Mouse (Mus musculus) adrenal gland, postnatal 36 days (tissue): ENCODE data around the gene Hck. TPM values are rescaled to one million over a fixed set of nuclear protein-coding genes. Genes with fewer than 3 reads are reported as not detected.

ENCODE experiments used
- DNase-seq, 2 experiments: peaks; one replicate each; pipeline ENCODE4 v3.0.0; 2021; ENCODE audit warnings: mixed read lengths in 1 of 2
- total RNA-seq, 2 experiments: library from RNA; stranded (reverse); gene quantifications; 2 replicates each; pipeline ENCODE4 v1.2.3; 2021

Hck gene
- total RNA-seq, 2 experiments from 2014 or later, result 2.7 to 2.9 TPM

GRCm38 (mm10) chr2:153090551-153091165, 17.6 kb upstream of the Hck start:
- DNase-seq, result peak in 1 of 2 experiments; percentile 30

DNA sequence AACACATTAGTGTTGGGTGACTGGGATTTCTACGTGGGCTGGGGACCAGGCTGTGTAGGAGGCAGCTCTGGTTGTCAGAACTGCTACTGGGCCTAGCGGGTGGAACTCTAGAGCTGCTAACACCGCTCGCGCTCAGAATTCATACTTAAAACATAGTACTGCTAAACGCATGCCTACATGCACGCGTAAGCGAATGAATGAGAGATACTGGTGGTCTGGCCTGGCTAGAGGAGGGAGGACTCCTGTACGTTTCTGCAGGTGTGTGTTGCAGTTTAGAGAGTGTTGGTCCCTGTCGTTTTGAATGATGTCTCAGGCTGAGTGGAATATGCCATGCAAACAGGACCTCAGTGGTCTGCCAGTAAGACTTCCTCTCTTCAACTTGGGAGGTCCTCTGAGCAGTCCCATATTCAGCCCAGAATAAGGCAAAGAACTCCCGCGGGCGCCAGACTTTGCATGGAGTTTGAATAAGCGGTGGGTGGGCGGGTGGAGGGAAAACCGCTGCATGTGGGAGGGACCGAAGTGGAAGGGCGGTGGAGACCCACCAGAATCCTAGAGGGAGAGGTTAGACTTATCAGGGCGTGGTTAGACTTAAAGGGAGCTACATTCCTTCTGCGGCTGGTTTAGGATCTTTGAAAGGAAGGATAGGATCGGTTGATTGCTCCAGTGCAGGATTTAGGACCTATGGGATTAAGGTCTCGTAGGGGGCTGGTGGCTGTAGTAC, 1.1 kb upstream of the Hck start:
- no peak for DNase-seq

- no peak for DNase-seq
Observed at GRCm38 (mm10) chr2:153107802-153108201, 466 bp upstream of the Hck start.

- DNase-seq, result no peak
Observed at GRCm38 (mm10) chr2:153109596-153109995, 1.3 kb downstream of the Hck start.

- DNase-seq, result no peak
Observed at GRCm38 (mm10) chr2:153111298-153111697, 3.0 kb downstream of the Hck start.

DNA sequence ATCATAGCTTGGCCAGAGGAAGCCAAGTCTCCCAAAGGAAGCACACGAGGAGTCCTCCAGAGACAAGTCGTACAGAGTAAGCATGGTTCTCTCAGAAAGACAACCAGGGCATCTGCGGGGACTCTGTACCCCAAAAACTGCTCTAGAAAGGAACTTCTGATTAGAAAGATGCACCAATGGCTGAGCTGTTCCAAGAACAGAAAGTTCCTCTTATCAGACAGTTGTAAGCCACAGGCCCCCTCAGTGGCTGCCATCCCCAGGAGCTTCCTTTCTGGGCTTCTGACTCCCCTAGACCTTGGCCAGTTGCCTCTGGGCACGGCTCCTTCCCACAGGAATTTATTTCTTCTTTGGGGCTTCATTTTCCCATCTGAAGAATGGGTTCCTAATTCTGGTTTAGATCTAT, 7.4 kb downstream of the Hck start:
- DNase-seq, result no peak

GRCm38 (mm10) chr2:153117051-153117486, 8.8 kb downstream of the Hck start:
- peak in 1 of 2 experiments; percentile 22 for DNase-seq

- DNase-seq, result no peak
Observed at GRCm38 (mm10) chr2:153119488-153119887, 11.2 kb downstream of the Hck start.

GRCm38 (mm10) chr2:153120126-153120525, 11.9 kb downstream of the Hck start:
- DNase-seq, result no peak

DNA sequence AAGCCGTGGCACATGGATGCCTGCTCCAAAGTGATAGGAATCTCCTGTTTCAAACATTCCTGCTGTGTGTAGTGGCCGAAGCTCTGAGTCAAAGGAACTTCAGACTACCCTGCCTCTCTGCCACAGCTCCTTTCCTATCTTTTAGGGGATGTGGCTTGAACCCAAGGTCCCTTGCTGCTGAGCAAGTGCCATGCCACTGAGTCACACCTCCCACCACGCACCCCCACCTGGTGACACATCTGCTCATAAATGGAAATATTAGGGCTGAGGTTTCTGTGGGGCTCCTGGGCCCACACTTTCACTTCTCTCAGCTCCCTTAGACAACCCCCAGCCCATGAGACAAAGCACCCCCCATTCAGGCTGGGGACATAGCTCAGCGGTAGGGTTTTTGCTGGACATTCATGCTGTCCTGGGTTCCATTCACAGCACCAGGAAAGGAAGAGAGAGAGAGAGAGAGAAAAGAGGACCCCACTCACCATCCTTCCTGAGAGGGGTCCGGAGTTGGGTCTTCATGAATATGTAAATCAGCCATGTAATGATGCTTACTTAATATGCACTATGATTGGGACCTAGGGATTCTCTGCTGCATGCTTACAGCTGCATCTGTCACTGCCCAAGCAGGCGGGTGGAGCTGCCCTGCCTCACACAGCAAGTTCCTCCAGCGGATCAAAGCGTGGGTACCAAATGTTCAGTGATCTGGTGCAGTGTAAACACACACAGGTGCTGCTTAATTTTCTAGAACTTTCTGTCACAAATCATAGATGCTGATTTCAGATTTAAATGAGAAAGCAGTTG, 13.8 kb downstream of the Hck start:
- DNase-seq, result peak; percentile 67 to 77

- DNase-seq, result no peak
Observed at GRCm38 (mm10) chr2:153122701-153123100, 14.4 kb downstream of the Hck start.

DNA sequence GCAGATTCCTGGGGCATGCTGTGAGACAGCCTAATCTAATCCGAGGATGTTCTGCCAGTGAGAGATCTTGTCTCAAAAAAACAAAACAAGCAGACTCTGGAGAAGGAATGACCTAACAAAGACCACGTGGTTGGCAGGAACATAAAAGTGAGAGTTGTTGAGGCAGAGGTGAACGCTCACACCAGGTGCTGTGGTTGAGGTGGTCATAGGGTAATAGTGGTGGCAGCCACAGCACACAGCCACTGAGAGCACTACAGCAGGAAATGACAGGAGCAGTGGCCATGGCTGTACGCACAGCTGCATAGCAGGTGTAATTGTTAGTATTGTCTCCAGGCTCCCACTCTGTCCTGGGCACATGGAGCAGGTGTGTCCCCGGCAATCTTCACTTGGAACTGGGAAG, 17.6 kb downstream of the Hck start:
- DNase-seq, result no peak

DNA sequence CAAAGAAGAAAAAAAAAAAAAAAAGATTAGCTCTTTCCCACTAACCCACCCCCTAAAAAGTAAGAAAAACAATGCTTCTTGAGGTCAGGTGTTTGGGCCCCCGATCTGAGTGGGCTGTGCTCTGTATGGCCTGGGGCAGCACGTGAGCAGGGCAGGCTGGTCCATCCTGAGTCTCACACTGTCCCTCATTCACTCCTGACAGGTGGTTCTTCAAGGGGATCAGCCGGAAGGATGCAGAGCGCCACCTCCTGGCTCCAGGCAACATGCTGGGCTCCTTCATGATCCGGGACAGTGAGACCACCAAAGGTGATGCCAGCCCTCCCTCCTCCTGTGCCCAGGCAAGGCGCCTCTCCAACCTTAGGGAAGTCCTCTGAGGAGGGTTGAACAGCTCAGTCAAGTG, 22.8 kb downstream of the Hck start:
- DNase-seq, result peak; percentile 16 to 38

GRCm38 (mm10) chr2:153134237-153134636, 26.0 kb downstream of the Hck start:
- DNase-seq, result no peak

DNA sequence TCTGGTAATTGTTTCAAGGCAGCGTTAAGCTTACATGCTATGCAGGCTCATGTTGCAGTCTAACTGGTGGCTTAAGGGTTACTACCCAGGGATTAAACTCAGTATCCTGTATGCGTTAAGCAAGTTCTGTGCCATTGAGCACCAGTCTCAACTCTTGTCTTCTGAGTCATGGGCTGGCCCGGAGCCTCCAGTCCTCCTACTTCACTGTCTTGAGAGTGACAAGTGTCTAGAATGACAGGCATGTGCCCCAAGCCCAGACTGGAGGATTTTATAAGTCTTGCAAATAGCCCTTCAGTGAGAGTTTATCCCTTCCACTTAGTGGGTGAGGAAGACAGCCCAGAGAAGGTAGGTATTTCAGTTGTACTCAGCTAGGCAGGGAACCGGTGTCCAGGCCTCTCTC, 27.9 kb downstream of the Hck start:
- no peak for DNase-seq

GRCm38 (mm10) chr2:153139158-153139557, 30.9 kb downstream of the Hck start:
- no peak for DNase-seq

GRCm38 (mm10) chr2:153139996-153140613, 31.8 kb downstream of the Hck start:
- DNase-seq, result peak; percentile 19 to 29

- DNase-seq, result peak; percentile 45 to 70
Observed at GRCm38 (mm10) chr2:153142620-153143199, 34.4 kb downstream of the Hck start.

DNA sequence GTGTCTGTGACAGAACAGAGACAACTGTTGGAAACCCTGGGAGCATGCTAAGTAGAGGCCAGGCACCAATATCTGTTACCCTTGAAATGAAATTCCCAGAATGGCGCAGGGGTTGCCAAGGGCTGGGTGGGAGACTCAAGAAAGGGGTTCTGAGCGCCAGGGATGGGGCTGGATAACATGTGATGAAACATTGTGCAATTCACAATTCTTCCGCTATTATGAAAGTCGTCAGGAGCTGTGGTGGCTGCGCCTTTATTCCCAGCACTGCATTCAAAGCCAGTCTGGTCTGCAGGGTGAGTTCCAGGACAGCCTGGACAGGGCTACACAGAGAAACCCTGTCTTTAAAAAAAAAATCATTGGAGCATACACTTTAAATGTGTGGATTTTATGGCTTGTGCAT, 37.1 kb downstream of the Hck start:
- no peak for DNase-seq

DNA sequence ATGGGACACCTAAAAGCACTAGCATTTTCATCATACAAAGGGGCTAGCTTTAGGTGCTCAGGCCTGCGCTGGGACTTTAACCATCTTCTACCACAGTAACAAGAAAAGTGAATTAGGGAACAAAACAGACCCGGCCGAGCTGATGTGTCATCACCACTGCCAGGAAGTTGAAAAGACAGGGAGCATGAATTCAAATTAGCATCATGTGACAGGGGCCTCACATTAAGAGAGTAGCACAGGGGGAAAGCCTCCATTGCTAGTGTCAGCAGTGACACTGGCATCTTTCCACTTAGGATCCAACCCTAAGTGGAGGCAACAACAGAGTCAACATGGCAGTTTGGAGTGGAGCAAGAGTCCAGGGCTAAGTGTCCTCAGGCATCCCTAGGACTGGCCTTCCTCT, 39.0 kb downstream of the Hck start:
- no peak for DNase-seq

DNA sequence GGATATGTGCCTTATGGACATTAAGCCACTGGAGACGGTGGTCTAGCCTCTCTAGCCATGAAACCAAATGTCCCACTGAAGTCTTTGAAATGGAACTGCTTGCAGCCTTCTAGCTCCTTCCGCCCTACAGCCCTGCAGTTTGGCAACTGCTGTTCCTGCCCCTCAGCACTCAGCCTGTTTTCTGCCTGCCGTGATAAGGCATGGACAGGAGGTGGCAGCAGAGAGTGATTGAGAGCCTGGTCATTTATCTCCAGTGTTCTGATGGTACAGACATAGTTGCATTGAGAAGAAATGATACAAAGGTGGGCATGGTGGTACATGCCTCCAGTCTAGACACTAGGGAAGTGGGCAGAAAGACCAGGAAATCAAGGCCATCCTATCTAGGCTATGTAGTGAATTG, 39.4 kb downstream of the Hck start:
- peak; percentile 77 to 80 for DNase-seq

DNA sequence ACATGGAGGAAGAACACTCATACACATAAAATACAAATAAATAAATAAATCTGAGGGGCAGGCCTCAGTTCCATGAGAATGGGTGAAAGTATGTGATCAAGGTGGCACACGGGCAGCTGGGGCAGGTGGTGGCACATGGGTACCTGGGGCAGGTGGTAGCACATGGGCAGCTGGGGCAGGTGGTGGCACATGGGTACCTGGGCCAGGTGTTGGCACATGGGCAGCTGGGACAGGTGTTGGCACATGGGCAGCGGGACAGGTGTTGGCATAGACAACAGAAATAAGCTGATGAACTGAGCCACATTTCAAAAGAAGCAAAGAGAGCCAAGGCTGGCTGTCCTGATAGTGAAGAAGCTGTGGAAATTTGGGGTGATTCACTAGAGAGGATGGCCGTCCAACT, 41.5 kb downstream of the Hck start:
- no peak for DNase-seq
